Mouse (Mus musculus) neural tube, embryonic 11.5 days (tissue): Measurements from ENCODE around the gene Hoxc9. TPM values are rescaled to one million over a fixed set of nuclear protein-coding genes. Genes with fewer than 3 reads are reported as not detected.
A peak's percentile ranks its signal among the peaks of the same experiment; 100 is the strongest.

Experiments used
- ATAC-seq: fragments of 200-750 bp; cut with Nextera tagmentation; 2 replicates; pipeline ENCODE4 v1.8.0; 2017; ENCODE audit warnings: moderate number of reproducible peaks, mild to moderate bottlenecking, moderate TSS enrichment, moderate library complexity; ENCODE audit not compliant: insufficient read depth, low FRiP score, low TSS enrichment
- DNase-seq: peaks from one replicate; pipeline ENCODE4 v3.0.0-alpha.2; 2015; ENCODE audit warnings: low spot score
- H3K27ac ChIP-seq: fragments of 300-500 bp; sonication (generic); 2 replicates; pipeline ENCODE4 v1.5.1; 2014; ENCODE audit warnings: low read depth, mild to moderate bottlenecking, low read length
- H3K27me3 ChIP-seq: fragments of 300-500 bp; sonication (generic); 2 replicates; pipeline ENCODE4 v1.6.1; 2014; ENCODE audit warnings: mild to moderate bottlenecking, low read length, mixed read lengths; ENCODE audit not compliant: control insufficient read depth, insufficient read depth
- H3K36me3 ChIP-seq: fragments of 300-500 bp; sonication (generic); 2 replicates; pipeline ENCODE4 v1.6.1; 2014; ENCODE audit warnings: mild to moderate bottlenecking, low read length, moderate library complexity, mixed read lengths; ENCODE audit not compliant: control insufficient read depth, insufficient read depth
- H3K4me1 ChIP-seq: fragments of 300-500 bp; sonication (generic); 2 replicates; pipeline ENCODE4 v1.6.1; 2014; ENCODE audit warnings: low read length, mixed read lengths; ENCODE audit not compliant: control insufficient read depth, insufficient read depth
- H3K4me2 ChIP-seq: fragments of 300-500 bp; sonication (generic); 2 replicates; pipeline ENCODE4 v1.6.1; 2014; ENCODE audit warnings: low read depth, mild to moderate bottlenecking, moderate library complexity
- H3K4me3 ChIP-seq: fragments of 300-500 bp; sonication (generic); 2 replicates; pipeline ENCODE4 v1.5.1; 2014; ENCODE audit warnings: low read depth, low read length
- H3K9ac ChIP-seq: fragments of 300-500 bp; sonication (generic); 2 replicates; pipeline ENCODE4 v1.6.1; 2014; ENCODE audit warnings: mild to moderate bottlenecking, low read length
- H3K9me3 ChIP-seq: fragments of 300-500 bp; sonication (generic); 2 replicates; pipeline ENCODE4 v1.6.1; 2016; ENCODE audit warnings: low read length; ENCODE audit not compliant: control insufficient read depth
- WGBS: fragments of 180-500 bp; shearing (Covaris S2); extraction: QIAGEN DNeasy Blood & Tissue Kit; methylation state at CpG from one replicate; pipeline ENCODE4 v1.1.7; 2014; 5-methylcytosine and 5-hydroxymethylcytosine counted together
- polyA plus RNA-seq: library from polyadenylated mRNA; unstranded; fragments of >200 nt; fragmentation: Nextera tagmentation; extraction: Ambion mirVana; gene quantifications from 2 replicates; pipeline ENCODE4 v1.2.1, GENCODE M21; 2014

The Hoxc9 gene
- polyA plus RNA-seq, 1 experiment from 2014 or later: 36.1 TPM

DNA sequence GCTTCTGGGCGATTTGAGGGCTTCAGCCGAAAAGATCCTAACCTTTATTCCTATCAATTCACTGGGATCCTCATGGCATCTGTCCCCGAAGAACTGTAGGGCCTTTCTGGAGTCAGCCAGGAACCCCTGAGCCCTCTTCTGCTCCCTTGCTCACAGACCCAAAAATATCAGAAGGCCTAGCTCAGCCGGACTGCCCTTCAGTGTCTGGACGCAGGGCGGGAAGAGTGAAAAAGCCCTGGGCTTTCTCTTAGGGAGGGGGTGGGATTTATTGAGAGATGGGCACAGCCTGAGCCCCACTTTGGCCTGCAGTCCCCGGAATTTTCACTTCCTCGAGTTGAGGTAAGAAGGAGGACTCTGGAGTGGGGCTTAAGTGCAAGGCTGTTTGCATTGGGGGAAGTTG, 13.0 kb upstream of the Hoxc9 start:
- peak overlapping the region; percentile 50 for H3K27ac ChIP-seq
- no peaks in the 10 kb centered on the region for H3K36me3 ChIP-seq
- WGBS: 1% methylated on average over 8 of the region's 8 CpGs
- peak overlapping the region; percentile 55 for H3K9ac ChIP-seq
- H3K27me3 ChIP-seq: peaks cover 91% of the 10 kb centered on the region
- no peaks in the 10 kb centered on the region for H3K9me3 ChIP-seq
- H3K4me2 ChIP-seq: peak overlapping the region; percentile 57
- no peaks in the 10 kb centered on the region for H3K4me1 ChIP-seq
- peak overlapping the region; percentile 28 for H3K4me3 ChIP-seq
- ATAC-seq (peak; percentile 4; the same call in 1 of the 2 replicates), DNase-seq (no peak)

DNA sequence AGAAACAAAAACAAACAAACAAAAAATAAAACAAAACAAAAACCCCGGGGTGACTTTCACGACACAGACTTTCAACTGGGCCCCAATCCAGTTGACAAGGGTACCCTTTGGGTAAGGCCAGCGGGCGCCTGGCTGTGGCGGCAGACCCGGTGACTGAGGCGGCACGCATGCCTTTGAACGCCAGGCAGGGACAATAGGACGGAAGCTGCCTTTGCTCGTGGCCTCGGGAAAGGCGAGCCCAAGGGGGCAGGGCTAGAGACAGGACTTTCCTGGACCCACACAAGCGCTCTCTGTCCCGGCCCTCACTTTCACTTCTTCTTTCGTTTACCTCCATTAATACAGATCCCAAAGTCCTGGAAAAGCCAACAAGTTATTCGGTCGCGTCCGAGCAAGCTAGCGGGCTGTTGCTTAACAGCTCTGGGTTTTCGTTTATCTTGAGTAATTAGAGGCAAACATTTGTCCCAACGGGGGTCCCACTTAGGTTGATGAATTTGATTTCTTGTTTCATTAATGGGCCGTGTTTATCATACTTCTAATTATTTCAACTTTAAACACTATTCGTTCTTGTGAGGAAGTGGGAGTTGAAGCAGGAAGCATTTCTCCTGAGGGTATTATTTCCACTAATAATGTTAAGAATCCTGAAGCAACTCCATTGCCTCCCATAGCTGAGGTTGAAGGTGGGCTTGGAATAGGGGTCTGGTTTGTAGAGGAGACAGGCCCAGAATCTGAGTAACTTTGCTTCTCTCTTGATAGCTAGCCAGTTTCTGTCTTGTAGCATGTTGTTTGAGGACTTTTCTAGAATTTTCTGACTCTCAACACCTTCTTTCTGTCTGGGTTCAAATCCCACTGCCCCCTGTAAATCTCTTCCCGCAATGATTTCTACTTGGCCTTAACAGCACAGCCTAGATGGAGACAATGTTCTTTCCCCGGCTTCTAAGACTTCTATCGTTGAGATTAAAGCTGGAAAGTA, 12.3 kb upstream of the Hoxc9 start:
- H3K36me3 ChIP-seq: no peaks in the 10 kb centered on the region
- peak overlapping the region; percentile 57 for H3K4me2 ChIP-seq
- no peaks in the 10 kb centered on the region for H3K4me1 ChIP-seq
- H3K9ac ChIP-seq: peak overlapping the region; percentile 77
- H3K4me3 ChIP-seq: peak overlapping the region; percentile 95
- peak overlapping the region; percentile 78 for H3K27ac ChIP-seq
- H3K27me3 ChIP-seq: peaks cover 91% of the 10 kb centered on the region
- ATAC-seq: peak; percentile 43; the same call in 1 of the 2 replicates
- under 1% methylated on average over 28 of the region's 28 CpGs for WGBS
- no peaks in the 10 kb centered on the region for H3K9me3 ChIP-seq
- peak; percentile 72 for DNase-seq

- H3K27ac ChIP-seq: peak overlapping the region; percentile 78
- DNase-seq (no peak), ATAC-seq (no peak)
- peaks cover 91% of the 10 kb centered on the region for H3K27me3 ChIP-seq
- H3K4me2 ChIP-seq: peak overlapping the region; percentile 57
- H3K9ac ChIP-seq: peak overlapping the region; percentile 77
- 3% methylated on average over 26 of the region's 26 CpGs for WGBS
- peak overlapping the region; percentile 95 for H3K4me3 ChIP-seq
- no peaks in the 10 kb centered on the region for H3K9me3 ChIP-seq
- H3K4me1 ChIP-seq: no peaks in the 10 kb centered on the region
- no peaks in the 10 kb centered on the region for H3K36me3 ChIP-seq
Observed at GRCm38 (mm10) chr15:102965003-102965891, 11.0 kb upstream of the Hoxc9 start.

DNA sequence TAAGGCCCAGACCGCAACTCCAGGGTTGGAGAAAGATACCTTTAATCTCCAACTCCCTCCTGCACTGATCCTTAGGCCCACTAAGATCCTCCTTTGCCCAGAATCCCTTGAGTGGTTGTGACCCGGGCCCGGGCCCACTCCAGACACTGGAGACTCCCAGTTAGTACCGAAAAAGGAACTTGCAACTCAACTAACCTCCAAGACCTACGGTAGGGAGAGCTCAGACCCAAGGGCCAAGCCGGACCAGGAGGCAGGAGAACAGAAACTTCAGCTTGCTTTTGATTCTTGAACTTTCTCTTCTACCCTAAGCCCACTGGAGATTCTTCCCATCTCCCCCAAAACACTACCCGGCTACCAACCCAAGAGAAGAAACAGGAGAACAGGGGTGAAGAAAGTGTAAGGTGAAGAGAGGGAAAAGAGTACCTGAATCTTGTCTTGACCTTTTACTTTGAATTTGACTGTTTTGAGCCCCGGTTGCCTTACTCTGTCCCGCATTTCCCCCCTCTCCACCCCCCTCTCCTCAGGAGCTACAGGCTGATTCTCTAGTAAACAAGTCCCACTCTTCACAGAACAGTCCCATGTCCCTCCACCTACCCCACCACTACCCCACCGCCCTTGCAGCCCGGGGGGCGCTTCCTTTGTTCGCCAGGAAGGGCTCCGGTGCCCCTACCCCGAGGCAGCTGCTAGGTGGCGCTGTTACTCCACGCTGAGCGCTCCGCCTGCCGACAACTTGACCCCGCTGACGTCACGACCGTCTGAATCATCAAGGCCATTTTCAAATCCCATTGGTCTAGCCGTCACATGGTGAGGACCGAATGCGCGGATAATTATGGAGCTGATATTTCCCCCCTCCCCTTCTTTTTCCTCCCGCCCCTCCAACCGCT, 10.1 kb upstream of the Hoxc9 start:
- H3K27ac ChIP-seq: peak overlapping the region; percentile 78
- peaks cover 87% of the 10 kb centered on the region for H3K27me3 ChIP-seq
- H3K9me3 ChIP-seq: no peaks in the 10 kb centered on the region
- H3K36me3 ChIP-seq: no peaks in the 10 kb centered on the region
- peak overlapping the region; percentile 57 for H3K4me2 ChIP-seq
- peak overlapping the region; percentile 95 for H3K4me3 ChIP-seq
- no peaks in the 10 kb centered on the region for H3K4me1 ChIP-seq
- peak; percentile 84 for ATAC-seq
- under 1% methylated on average over 29 of the region's 30 CpGs for WGBS
- peak; percentile 90 for DNase-seq
- H3K9ac ChIP-seq: peak overlapping the region; percentile 90

GRCm38 (mm10) chr15:102966776-102967311, 9.4 kb upstream of the Hoxc9 start, which contains the start of gene Hoxc10:
Hoxc10 (plus strand) TSS chr15:102966796.
- peak; percentile 17 for ATAC-seq
- Histone ChIP-seq H3K9ac (peak within 1 kb of the TSS; percentile 90), H3K27ac (peak within 1 kb of the TSS; percentile 78), H3K4me3 (peak within 1 kb of the TSS; percentile 95), H3K27me3 (peaks cover 83% of the 10 kb centered on the region), H3K9me3 (no peaks in the 10 kb centered on the region), H3K36me3 (no peaks in the 10 kb centered on the region), H3K4me1 (no peaks in the 10 kb centered on the region), H3K4me2 (peak within 1 kb of the TSS; percentile 57)
- DNase-seq: no peak
- 3% methylated on average over 27 of the region's 27 CpGs for WGBS

- DNase-seq (no peak), ATAC-seq (no peak)
- H3K4me1 ChIP-seq: no peaks in the 10 kb centered on the region
Observed at GRCm38 (mm10) chr15:102967312-102967510, 9.0 kb upstream of the Hoxc9 start, which contains the start of gene Hoxc5. Hoxc5 (plus strand) TSS chr15:102967443.

DNA sequence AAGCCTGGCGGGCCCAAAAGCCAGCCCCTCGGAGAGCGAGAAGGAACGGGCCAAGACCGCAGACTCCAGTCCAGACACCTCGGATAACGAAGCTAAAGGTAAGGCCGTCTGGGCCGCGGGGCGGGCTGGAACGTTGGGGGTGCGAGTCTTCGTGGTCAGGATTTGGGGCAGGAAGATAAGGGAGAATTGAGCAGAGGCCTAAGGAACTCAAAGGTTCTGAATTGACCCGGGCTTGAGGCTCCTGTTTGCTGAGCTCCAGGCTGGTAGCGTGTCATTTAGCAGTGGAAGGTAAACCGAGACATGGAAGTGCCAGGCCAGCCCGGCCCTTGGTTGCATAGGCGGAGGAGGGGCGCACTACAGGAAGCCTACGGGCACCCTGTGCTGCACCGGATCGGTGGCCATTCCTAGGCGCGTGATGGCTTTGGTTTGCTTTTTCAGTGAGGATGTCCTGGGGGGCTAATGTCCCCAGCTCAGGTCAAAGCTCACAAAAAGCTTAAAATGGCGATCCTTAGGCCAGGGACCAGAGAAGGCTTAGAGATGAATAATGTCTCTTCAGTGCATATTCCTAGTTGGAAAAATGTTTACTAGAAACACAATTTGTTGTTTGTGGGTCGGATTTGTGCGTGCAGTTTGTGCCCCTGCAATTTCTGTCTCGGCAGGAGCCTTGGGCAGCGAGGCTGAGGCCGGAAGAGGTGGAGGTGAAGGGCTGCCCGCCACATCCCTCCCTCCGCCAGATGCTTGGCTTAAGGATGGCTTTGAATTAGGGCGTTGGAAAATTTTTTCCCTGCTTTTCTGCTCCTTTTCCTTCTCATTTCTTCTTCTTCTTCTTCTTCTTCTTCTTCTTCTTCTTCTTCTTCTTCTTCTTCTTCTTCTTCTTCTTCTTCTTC, 8.5 kb upstream of the Hoxc9 start:
- H3K4me2 ChIP-seq: peak overlapping the region; percentile 57
- no peaks in the 10 kb centered on the region for H3K36me3 ChIP-seq
- peak overlapping the region; percentile 78 for H3K27ac ChIP-seq
- WGBS: under 1% methylated on average over 34 of the region's 34 CpGs
- ATAC-seq (no peak), DNase-seq (no peak)
- peak overlapping the region; percentile 95 for H3K4me3 ChIP-seq
- H3K4me1 ChIP-seq: no peaks in the 10 kb centered on the region
- no peaks in the 10 kb centered on the region for H3K9me3 ChIP-seq
- peak overlapping the region; percentile 90 for H3K9ac ChIP-seq
- H3K27me3 ChIP-seq: peaks cover 84% of the 10 kb centered on the region

More at GRCm38 (mm10) chr15:102967312-102967510, 9.0 kb upstream of the Hoxc9 start, which contains the start of gene Hoxc5:
- H3K27me3 ChIP-seq: peaks cover 84% of the 10 kb centered on the region
- 2% methylated on average over 12 of the region's 12 CpGs for WGBS
- peak within 1 kb of the TSS; percentile 57 for H3K4me2 ChIP-seq
- H3K9me3 ChIP-seq: no peaks in the 10 kb centered on the region
- H3K36me3 ChIP-seq: no peaks in the 10 kb centered on the region
- peak within 1 kb of the TSS; percentile 78 for H3K27ac ChIP-seq
- peak within 1 kb of the TSS; percentile 90 for H3K9ac ChIP-seq
- H3K4me3 ChIP-seq: peak within 1 kb of the TSS; percentile 95
